Mouse (Mus musculus): ENCODE results near the gene Syndig1l.

DNA sequence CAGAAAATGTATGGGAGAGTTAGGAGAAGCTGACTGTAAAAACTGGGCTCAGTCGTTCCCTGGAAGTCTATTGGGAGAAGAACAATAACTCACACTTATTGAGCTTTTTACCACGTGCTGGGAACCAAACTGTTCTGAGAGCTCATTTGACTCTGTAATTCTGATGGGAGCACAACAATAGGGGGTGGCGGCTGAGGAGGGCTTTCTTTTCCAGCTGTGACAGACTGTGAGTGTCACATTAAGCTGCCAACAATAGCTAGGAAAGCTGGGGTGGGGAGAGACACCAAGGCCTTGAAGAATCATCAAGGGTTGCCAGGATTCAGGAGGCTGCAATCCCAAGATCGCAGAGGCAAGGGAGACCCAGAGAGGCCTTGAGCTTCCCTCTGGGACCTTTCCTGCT lies 12.5 kb downstream of the Syndig1l start:
- TF ChIP-seq CTCF (IDR thresholded peaks at IDR 0.05; ENCODE audit: extremely low read depth, insufficient read depth, low read length) (no peak), POLR2A (IDR thresholded peaks at IDR 0.05; ENCODE audit: extremely low read depth, insufficient read depth, low read length) (no peak)
